Mouse (Mus musculus) cortical plate, adult 2 months (tissue): ENCODE data around the gene Ccl22. TPM values are rescaled to one million over a fixed set of nuclear protein-coding genes. Genes with fewer than 3 reads are reported as not detected.
A peak's percentile ranks its signal among the peaks of the same experiment; 100 is the strongest.

Experiments used
- H3K27ac ChIP-seq: fragments of 200-500 bp; 2 replicates; pipeline ENCODE4 v1.5.1; 2012; ENCODE audit warnings: low read length, control low read depth, inconsistent platforms; ENCODE audit not compliant: insufficient read depth
- H3K4me1 ChIP-seq: fragments of 200-500 bp; 2 replicates; pipeline ENCODE4 v1.6.1; 2011; ENCODE audit warnings: low read length; ENCODE audit not compliant: control insufficient read depth, insufficient read depth
- H3K4me3 ChIP-seq: fragments of 200-500 bp; 2 replicates; pipeline ENCODE4 v1.5.1; 2011; ENCODE audit warnings: mild to moderate bottlenecking, low read length, control low read depth; ENCODE audit not compliant: insufficient read depth
- CTCF ChIP-seq: fragments of 200-500 bp; IDR thresholded peaks from 2 replicates; pipeline ENCODE4 v1.5.1; 2011; ENCODE audit warnings: mild to moderate bottlenecking, control low read depth, low read length; ENCODE audit not compliant: insufficient read depth; ENCODE audit errors: extremely low read depth
- POLR2A ChIP-seq: fragments of 200-500 bp; IDR thresholded peaks from 2 replicates; pipeline ENCODE4 v1.6.1; 2011; ENCODE audit warnings: mild to moderate bottlenecking, low read length, control low read depth; ENCODE audit not compliant: insufficient read depth; ENCODE audit errors: extremely low read depth
- polyA plus RNA-seq: library from polyadenylated mRNA; depleted of rRNA; stranded (reverse); fragments of >200 nt; gene quantifications from 2 replicates; pipeline ENCODE4 v1.2.3, GENCODE M21; 2012

The Ccl22 gene
- polyA plus RNA-seq, 1 experiment = 0.33 TPM

- TF ChIP-seq POLR2A (no peak), CTCF (no peak)
These were observed 4.6 kb downstream of the Ccl22 start for GRCm38 (mm10) chr8:94749942-94750341.

GRCm38 (mm10) chr8:94751023-94751849 lies 5.8 kb downstream of the Ccl22 start:
- no peaks in the 10 kb centered on the region for H3K4me1 ChIP-seq
- no peak overlapping the region for H3K4me3 ChIP-seq
- TF ChIP-seq CTCF (no peak), POLR2A (no peak)
- H3K27ac ChIP-seq = no peak overlapping the region

More at GRCm38 (mm10) chr8:94749942-94750341, 4.6 kb downstream of the Ccl22 start:
- H3K4me1 ChIP-seq = no peaks in the 10 kb centered on the region
- no peak overlapping the region for H3K4me3 ChIP-seq
- no peak overlapping the region for H3K27ac ChIP-seq

DNA sequence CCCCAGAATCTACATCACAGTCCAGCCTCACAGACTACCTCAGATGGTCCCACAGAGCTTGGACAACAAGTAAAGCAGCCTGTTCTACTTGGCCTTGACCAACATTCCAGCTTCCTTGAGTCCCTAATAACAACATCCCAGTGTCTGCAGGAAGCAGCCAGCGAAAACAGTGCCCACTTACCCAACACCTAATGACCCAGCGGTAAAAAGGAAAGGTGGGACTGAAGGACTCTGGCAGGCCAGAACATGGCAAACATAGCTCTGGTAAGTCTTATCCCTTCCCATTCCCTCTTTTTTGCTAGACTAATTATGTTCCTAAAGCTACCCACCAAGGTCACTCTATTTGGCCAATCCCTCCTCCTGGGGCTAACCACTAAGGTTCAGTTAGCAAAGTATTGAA lies 8.6 kb downstream of the Ccl22 start:
- no peak overlapping the region for H3K27ac ChIP-seq
- no peak overlapping the region for H3K4me3 ChIP-seq
- H3K4me1 ChIP-seq = no peaks in the 10 kb centered on the region
- no peak for TF ChIP-seq CTCF
- no peak for TF ChIP-seq POLR2A

DNA sequence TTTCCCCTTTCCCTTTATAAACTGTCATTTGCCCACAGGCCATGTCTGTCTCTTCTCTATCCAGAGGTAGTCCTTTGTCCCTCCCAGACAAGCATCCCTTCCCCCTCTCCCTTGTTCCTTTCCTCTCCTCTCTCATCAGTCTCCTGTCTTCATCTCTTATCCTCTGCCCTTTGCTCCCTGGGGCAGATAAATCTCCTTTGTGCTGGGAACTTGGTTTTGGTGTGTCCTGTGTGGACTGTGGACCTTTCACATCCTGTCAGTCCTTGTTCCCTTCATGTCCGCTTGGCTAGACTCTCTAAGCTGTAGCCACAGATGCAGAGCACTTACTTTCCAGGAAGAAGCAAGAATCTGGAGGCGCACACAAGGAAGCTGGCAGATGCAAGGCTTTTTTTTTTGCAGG lies 9.1 kb downstream of the Ccl22 start:
- Histone ChIP-seq H3K4me3 (no peak overlapping the region), H3K27ac (no peak overlapping the region)
- TF ChIP-seq POLR2A = no peak
- TF ChIP-seq CTCF = no peak

DNA sequence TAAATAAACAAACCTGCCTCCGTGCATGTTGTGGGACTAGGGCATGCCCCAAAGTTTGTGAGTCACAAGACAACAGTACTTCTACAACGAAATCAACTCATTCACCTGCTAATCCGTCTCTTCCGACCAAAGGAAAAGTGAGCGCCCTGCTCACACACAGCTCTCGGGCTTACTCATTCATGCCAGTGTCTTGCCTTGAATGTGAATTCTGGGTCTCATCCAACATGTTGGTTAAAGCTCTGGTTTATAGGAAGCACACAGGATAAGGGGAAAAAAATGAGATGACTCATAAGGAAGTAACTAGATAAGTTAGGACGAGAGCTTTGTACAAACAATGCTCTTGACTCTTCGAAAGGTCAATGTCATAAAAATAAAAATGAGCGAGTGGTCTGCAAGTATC lies 21.6 kb downstream of the Ccl22 start:
- TF ChIP-seq CTCF (no peak), POLR2A (no peak)
- peaks cover 3% of the 10 kb centered on the region; the same call in 1 of the 2 replicates for H3K4me1 ChIP-seq
- no peak overlapping the region for H3K4me3 ChIP-seq
- no peak overlapping the region for H3K27ac ChIP-seq

More for the DNA sequence above, 9.1 kb downstream of the Ccl22 start:
- H3K4me1 ChIP-seq = no peaks in the 10 kb centered on the region

GRCm38 (mm10) chr8:94770945-94771344 lies 25.6 kb downstream of the Ccl22 start:
- Histone ChIP-seq H3K27ac (no peak overlapping the region), H3K4me1 (peaks cover 6% of the 10 kb centered on the region), H3K4me3 (no peak overlapping the region; the same call in 1 of the 2 replicates)
- TF ChIP-seq CTCF = no peak
- TF ChIP-seq POLR2A = no peak

DNA sequence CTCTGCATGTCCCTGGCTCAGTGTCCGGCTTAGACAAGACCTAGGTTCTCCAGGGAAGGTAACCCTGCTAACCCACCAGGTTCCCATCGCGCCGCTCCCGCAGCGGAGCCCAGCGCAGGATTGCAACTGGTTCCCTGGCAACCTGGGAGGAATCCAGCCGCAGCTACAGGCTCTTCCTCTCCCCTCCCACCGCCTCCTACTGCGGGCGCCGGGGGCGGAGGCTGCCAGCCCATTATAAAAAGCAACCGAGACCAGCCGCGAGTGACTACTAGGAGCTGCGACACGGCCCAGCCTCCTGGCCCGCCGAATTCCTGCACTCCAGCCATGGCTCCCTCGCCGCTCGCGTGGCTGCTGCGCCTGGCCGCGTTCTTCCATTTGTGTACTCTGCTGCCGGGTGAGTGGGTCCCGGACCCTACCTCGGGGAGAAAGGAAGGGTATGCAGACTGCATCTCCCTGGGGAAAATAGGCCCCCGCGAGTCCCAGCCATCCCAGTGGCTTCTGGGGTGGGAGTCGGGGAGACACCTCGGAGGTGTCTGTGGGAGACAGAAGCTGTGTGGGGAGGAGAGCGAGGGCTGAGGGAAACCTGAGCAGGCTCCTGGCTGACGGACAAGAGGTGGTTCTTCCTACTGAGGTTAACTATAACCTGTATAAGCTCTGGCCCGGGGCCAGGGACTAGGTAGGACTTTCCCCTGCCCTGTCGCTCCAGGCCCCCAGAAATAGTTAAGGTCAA lies 26.7 kb downstream of the Ccl22 start, which contains the start of gene Cx3cl1:
Gene Cx3cl1 (plus strand): TSS at position 69 of the 730 bp plus-strand sequence.
- Histone ChIP-seq H3K27ac (peak within 1 kb of the TSS; percentile 95), H3K4me3 (peak within 1 kb of the TSS; percentile 97), H3K4me1 (peaks cover 7% of the 10 kb centered on the region)
- TF ChIP-seq POLR2A (peak; percentile 98), CTCF (no peak)

GRCm38 (mm10) chr8:94773048-94773447 lies 27.7 kb downstream of the Ccl22 start:
- peak; percentile 59 for TF ChIP-seq POLR2A
- no peak for TF ChIP-seq CTCF
- Histone ChIP-seq H3K4me3 (peak overlapping the region; percentile 97), H3K4me1 (peaks cover 12% of the 10 kb centered on the region), H3K27ac (peak overlapping the region; percentile 95)

DNA sequence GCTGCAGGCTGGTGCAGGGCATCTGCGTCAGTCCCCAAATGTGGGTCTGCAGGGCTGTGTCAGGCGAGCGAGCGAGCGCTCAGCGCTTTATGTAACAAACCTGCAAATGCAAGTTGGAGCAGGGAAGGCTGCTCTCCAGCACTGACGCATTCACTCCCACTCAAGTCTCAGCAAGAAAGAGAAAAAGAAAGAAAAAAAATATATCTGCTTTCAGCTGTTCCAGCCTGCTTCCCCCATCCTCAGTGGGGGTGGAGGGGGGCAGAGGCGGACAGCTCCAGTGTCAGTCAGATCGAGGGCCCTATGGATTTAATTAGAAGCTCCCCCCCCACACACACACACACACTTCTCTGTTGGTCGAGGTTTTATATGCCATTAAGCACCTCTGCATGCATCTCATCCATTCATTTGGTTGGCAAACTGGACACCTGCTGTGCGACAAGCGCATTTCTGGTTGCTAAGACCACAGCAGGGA lies 28.3 kb downstream of the Ccl22 start:
- Histone ChIP-seq H3K27ac (peak overlapping the region; percentile 95), H3K4me1 (peaks cover 13% of the 10 kb centered on the region)
- no peak for TF ChIP-seq CTCF
- peak; percentile 85; the same call in 1 of the 2 replicates for TF ChIP-seq POLR2A

GRCm38 (mm10) chr8:94774601-94775000 lies 29.2 kb downstream of the Ccl22 start:
- Histone ChIP-seq H3K4me1 (peaks cover 15% of the 10 kb centered on the region), H3K27ac (peak overlapping the region; percentile 20), H3K4me3 (peak overlapping the region; percentile 97)
- no peak for TF ChIP-seq POLR2A

More for the DNA sequence above, 28.3 kb downstream of the Ccl22 start:
- H3K4me3 ChIP-seq = peak overlapping the region; percentile 97
